Mouse (Mus musculus): Measurements from ENCODE around the gene Lrrfip2.

DNA sequence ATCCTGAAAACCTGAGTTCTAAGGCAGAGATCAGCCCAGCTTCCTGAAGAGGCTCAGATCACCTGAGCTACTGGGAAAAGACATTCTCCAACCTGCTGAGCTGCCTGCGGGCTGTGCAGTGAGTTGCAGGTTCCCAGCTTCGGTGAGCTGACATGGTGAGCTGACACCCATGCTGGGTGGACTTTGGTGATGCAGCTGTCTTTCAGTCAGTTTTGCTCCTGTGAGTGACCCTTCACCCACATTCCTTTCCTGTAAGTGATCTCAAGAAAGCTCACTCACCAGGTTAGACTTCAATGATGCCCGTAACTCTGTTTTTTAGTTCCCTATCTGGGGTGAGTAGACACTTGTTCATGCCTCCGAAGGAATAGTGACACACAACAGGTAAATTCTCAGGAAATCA is 32.1 kb upstream of the Lrrfip2 start:
- TF ChIP-seq POLR2A (IDR thresholded peaks at IDR 0.05; ENCODE audit: low read depth, low read length) (no peak), CTCF (IDR thresholded peaks at IDR 0.05; ENCODE audit: extremely low read depth, insufficient read depth, insufficient read length, insufficient replicate concordance) (no peak)

Measured in spleen, adult 2 months (tissue).